Mouse (Mus musculus): ENCODE results near the gene Pram1.
"Not testable (repeated sequence)": the region's sequence is repeated elsewhere in the genome, so short reads cannot be mapped to it uniquely, and the experiment has no call there.

The Pram1 gene

DNA sequence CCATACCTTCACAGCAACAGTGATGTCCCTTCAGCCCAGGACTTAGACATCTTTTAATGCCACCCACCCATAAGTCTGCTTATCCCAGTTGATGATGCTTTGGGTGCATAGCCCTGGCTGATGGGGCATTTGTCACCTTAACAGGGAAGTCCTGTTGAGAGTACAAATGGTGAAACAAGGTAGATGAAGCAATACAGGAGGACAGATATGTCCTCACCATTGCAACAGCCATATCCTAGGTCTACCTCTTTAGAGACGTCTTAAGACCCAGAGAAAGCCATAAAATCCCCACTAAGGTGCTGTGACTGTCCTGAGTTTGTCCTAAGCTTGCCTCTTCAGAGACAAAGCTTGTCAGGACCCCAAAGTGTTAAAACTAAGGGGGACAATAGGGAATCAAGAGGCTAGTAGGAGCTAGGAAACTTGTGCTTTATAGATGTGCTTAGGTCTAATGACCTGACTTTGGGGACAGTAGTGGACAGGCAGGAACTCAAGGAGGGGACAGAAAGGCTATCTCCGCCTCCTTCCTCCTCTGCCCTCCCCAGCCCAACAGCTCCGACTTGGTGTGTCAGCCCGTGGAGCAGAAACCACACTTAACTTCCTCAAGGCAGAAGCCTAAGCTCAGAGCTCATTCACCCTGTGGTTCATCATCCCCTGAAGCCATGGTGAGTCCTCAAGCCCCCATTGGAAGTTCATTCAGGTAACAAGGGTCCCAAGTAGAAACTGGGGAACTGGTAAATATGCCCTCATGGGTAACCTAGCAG is at the start of gene Pram1:
Pram1 (plus strand) TSS at position 541 of the 761 bp plus-strand sequence.
- DNase-seq (ENCODE audit: low spot score in 2 of 2), result no peak

DNA sequence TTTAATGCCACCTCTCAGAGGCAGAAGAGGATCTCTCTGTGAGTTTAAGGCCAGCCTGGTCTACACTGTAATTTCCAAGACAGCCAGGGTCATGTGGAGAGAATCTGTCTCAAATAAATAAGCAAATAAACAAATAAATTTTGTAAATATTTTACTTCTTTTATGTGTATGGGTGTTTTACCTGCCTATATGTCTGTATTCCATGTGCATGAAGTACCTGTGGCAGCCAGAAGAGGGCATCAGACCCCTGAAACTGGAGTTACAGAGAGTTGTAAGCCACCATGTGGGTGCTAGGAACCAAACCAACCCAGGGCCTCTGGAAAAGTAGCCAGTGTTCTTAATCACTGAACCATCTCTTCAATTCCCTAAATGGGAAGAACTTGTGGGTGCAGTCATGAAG is 40.6 kb upstream of the Pram1 start:
- no peak for DNase-seq (ENCODE audit: low spot score in 2 of 2)

DNA sequence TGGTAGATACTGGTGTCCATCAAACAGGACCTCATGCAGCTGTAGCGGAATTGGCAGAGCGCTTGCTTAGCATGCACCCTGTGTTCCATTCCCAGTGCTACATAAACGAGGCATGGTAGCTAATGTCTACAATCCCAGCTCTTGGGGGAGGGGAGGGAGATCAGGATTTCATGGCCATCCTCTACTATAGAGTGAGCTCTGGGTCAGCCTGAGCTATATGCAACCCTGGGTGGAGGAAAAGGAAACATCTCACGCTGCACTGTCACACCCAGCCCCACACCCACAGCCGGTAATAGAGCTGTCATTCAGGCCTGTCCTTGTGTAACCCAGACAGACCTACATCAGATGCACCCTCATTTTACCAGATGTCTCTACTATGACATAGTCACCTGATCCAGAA is 39.4 kb upstream of the Pram1 start:
- no peak for DNase-seq (ENCODE audit: low spot score in 2 of 2)

DNA sequence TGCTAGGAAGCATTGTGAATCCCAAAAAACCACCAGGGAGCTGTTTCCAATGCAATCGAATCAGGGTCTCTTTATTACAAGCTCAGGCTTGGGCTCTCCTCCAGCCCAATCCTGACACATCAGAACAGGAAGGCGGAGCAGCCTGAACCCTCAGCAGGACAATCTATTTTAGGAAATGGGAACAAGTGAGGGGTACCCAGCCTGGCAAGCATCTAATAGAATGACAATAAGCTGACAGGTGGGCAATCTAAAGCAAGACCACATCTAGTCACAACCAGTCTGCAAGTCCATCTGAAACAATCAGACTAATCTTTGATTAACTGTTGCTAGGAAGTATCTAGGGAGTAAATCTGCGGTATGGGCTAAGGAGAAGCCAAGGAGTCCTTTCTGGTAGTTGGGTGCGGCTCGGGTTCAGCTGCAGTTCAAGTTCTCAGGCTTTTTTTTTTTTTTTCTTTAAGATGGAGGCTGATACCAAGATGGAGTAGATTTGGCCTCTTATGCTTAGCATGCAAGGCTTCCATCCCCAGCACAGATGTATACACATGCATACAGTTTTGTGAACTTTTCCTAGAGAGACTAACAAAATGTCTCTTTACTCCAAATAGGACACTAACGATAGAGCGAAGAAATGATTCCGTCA is 37.9 kb upstream of the Pram1 start:
- DNase-seq (ENCODE audit: low spot score in 2 of 2), result no peak

DNA sequence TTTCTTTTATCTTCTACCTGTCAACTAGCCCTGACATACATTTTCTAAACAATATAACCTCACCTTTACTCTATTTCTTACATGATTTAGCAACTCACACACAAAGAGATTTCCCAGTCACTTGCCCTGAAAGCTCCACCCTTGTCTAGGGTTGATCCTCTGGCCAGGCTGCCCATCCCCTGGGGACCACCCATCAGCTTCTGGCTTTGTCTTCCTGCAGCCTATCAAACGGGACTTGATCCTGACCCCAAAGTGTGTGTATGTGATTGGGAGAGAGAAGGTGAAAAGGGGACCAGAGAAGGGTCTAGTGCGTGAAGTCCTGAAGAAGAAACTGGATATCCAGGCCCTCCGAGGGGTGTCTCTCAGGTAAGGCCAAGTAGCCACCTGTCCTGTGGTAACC is 37.0 kb upstream of the Pram1 start:
- DNase-seq (ENCODE audit: low spot score in 2 of 2), result no peak

DNA sequence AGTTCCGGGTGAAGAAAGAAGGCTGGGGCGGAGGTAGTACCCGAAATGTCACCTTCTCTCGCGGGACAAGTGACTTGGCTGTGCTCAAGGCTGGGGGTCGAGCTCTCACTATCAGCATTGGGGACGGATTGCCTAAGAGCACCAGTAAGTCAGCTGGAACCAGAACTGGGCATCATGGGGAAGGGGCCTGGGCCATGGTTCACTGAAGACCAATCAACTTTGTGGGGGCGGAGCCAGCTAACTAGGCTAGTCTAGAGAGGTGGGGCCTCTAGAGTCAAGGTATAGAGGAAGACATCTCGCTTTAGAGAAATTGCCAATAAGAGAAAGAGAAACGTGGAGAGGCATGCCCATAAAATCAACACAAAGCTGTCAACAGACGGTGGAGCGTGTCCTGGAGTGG is 35.9 kb upstream of the Pram1 start:
- DNase-seq (ENCODE audit: low spot score in 2 of 2), result no peak

DNA sequence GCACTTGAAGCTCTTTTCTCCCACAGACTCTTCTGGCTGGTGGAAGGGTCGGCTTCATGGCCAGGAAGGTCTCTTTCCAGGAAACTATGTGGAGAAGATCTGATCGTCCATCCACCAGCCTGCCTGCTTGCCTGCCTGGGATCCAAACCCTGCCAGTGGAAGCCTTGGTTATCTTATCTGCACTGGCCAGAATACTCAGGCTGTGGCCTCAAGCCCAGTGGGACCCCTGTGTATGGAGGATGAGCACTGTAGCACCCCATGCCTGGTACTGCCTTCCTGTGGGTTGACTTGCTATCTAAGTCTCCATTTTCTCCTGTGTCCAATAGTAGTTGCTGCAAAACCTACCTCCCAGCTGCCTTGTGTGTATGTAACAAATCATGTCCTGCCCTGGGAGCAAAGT is 30.6 kb upstream of the Pram1 start:
- DNase-seq (ENCODE audit: low spot score in 2 of 2), result no peak

DNA sequence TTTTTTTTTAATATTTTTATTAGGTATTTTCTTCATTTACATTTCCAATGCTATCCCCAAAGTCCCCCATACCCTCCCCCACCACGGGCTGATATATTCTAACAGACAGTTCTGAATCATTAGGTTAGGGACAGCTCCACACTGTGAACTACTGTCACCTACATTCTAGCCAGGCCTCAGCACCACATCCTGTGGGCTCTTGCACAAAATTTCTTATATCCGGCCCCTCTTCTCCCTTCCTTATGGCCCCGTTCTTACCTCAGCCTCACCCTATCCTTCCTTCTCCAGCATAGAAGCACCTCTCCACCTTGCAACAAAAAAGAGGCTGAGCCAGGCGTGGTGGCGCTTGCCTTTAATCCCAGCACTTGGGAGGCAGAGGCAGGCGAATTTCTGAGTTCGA is 27.3 kb upstream of the Pram1 start:
- DNase-seq (ENCODE audit: low spot score in 2 of 2), result no peak

DNA sequence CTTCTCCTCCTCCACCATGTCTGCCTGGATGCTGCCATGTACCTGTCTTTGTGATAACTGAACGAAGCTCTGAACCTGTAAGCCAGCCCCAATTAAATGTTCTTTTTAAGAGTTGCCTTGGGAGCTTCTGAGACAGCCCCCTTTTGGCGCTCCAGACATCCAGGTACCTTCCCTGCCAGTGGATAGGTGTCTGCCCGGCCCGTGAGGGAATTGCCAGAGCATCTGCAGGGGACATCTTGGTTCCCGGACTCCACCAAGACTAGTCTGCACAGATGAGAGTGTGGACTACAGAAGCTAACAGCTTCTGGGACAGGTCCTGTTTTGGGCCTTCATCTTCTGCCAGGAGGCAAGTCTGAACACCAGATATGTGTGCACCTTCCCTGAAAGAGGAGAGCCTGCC is 24.1 kb upstream of the Pram1 start:
- not testable (repeated sequence) for DNase-seq (ENCODE audit: low spot score in 2 of 2)

DNA sequence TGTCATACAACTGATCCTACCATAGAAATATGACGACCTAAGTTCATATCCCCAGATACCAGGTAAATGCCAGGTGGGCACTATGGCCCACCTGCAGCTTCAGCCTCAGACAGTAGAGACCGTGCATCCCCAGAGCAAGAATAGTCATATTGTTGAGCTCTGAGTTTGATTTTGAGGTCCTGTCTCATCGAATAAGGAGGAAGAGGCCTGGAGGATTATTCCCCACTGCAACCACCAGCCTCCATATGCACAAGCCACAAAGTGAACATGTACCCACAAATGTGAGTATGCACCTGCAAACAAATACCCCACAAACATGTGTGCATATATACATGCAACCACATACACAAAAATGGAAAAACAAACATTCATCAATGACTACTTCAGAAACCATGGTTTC is 10.6 kb upstream of the Pram1 start:
- DNase-seq (ENCODE audit: low spot score in 2 of 2), result no peak

DNA sequence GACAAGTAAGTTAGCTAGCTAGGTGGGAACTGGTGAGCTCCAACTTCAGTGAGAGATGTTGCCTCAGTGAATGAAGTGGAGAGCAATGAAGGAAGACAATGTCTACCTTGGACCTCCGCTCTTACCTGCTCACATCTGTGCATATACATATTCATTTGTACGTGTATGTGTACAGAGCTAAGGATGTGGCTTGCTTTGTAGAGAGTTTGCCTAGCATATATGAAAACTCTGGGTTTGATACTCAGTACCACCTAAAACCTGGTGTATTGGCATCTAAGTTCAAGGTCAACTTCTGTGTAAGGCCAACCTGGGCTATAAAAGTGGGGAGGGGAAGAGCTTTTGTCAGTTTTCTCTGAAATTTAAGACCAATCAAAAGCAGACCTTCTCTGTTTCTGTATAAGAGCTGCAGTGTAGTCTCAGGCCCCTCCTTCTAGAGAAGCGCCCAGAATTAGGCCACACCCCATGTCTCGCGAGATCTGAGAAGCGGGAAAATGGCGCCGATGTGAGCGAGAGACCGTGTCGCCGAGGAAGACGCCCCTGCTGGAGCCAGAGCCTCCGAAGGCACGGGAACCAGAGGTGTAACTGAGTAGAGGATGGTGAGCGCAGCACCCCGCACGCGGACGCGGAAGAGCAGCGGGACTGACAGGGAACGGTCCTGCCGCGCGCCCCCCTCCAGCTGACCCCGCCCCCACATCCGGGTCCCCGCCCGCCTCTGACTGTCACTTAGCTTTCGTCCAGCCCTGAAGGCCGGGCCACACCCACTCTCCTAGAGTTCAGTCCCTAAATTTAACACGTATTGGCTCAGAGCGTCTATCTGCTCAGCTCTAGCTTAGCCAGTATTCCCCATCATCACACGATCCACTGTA is 9.0 kb upstream of the Pram1 start, which contains the start of gene Zfp414:
Zfp414 (plus strand) TSS at position 470 of the 866 bp plus-strand sequence.
- peak; percentile 90 to 91 for DNase-seq (ENCODE audit: low spot score in 2 of 2)

DNA sequence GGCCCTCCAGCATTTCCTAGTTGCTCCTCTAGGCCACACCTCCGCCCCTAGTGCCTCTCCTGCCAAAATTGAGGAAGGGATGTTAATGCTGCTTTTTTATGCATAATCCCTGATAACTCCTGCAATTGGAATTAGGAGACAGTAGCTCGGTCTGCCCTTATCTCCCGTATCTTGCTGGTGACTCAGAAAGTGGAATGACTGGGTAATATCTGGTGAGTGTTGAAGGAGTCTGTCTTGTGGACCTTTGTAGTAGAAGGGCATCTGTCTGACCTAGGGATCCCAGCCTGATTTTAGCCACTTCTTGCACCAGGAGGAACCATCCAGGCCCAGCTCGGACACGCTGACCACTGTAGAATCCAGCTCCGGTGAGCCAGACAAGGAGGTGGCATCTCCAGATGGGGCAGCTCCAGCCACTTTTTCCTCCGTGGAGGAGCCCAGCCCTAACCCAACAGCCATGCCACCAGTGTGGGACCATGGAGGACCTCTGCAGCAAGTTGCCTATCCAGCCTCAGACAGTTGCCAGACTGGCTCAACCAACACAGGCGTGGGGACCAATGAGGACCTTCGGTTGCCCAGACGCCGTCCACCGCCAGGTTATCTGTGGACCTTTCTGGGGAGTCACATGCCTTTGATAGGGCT is 8.2 kb upstream of the Pram1 start:
- no peak for DNase-seq (ENCODE audit: low spot score in 2 of 2)

DNA sequence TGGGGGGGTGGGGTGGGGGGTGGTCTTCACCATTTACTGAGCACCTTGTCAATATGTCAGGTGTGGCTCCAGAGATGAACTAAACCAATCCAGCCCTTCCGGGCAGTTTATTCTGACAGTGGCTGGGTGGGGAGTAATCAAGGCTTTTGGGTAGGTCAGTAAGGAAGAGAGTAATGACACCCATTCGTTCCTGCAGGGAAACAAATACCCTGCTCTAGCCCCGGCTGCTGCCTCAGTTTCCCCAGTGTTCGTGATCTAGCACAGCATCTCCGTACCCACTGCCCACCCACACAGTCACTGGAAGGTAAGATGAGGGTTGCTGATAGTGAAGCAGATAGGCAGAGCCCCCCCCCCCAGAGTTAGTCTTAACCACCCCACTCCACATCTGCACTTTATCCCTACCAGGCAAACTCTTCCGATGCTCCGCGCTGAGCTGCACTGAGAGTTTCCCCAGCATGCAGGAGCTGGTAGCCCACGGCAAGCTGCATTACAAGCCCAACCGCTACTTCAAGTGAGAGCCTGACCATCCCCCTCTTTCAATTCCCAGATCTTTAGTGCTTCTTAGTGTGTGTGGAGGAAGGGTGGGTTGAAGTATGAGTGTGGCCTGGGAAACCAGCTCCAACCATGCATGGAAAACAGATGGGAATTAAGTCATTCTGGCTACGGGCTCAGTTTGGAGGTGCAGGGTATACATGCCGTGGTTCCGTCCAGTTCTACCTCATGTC is 7.5 kb upstream of the Pram1 start:
- DNase-seq (ENCODE audit: low spot score in 2 of 2), result no peak

DNA sequence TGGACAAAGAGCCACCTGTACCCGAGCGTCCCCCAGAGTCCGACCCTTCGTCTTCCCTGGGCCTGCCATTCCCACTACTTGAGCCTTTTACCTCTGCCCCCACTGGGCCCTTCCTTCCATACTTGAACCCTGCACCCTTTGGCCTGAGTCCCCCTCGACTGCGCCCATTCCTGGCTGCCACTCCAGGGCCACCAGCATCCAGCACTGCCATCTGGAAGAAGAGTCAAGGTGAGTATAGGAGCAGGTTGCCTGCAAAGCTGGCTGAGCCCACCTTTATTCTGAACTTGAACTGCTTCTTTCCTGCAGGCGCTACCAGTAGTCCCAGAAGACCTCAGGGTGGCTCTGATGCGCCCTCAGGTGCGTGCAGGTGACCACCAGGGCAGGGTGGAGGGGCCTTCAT is 6.6 kb upstream of the Pram1 start:
- no peak for DNase-seq (ENCODE audit: low spot score in 2 of 2)

DNA sequence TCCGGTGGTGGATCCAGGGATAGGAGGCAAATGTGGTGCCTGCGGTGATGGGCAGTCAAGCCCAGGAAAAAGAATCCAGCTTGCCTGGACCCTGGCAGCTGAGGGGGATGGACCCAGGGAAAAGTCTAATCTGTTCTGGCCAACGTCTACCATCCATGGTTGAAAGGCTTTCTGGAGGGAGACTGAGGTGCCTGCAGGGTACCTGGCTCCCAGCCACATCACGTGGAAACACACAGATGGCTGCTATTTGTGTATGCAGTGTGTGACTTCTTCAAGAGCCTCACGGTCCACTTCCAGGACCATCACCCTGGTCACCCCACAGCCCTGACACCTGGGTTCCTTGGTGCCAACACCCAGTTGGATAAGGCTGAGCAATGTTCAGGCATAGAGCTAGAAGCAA is 6.1 kb upstream of the Pram1 start:
- no peak for DNase-seq (ENCODE audit: low spot score in 2 of 2)

DNA sequence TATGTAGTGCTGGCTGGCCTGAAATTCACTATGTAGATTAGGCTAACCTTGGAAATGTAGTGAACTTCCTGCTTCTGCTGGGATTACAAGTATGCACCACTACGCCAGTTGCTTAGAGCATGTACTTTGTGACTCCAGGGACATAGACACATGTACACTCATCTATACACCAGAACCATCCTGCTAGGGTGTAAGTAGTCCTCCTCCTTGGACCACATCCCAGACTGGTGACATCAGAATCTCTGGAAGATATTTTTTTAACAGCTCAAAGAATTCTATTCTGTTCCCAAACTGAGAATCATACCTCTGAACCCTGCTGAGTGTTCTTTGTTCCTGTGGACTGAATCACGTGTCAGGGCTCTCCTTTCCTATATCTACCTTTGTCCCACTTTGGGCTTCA is 818 bp upstream of the Pram1 start:
- DNase-seq (ENCODE audit: low spot score in 2 of 2), result peak; percentile 39 to 77

DNA sequence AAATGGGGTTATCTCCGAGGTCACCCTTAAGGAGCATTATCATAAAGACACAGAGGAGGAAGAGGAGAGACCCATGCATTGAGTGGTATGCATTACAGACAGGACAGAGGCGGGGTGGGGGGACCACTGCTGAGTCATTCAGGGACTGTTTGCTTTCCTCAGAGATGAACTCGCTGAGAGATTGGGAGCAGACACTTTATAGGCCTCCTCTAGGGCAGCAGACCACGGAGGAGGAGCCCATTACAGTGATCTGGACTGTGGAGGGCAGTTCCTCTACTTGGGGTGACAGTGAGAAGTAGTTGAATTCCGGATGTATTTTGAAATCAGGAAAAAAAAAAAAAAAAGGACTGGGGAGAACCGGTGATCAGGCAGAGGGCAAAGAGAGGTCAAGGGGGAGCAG is 1.9 kb downstream of the Pram1 start:
- no peak for DNase-seq (ENCODE audit: low spot score in 2 of 2)

DNA sequence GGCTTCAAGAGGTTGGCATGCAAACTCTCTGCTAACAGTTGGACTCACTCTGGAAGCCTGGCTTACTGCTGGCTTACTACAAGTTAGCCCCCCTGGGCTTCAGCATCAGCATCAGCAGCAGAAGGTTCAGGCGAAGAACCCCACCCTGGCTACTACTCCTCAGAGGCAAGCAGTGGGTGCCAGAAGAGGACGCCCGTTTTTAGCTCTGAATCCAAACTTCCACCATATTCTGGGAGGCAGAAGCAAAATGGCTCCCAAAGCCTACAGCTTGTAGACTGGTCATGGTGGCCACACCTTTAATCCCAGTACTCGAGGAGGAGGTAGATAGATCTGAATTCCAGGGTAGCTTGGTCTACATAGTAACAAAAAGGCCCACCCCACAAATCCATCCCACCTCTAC is 6.2 kb downstream of the Pram1 start:
- DNase-seq (ENCODE audit: low spot score in 2 of 2), result no peak

DNA sequence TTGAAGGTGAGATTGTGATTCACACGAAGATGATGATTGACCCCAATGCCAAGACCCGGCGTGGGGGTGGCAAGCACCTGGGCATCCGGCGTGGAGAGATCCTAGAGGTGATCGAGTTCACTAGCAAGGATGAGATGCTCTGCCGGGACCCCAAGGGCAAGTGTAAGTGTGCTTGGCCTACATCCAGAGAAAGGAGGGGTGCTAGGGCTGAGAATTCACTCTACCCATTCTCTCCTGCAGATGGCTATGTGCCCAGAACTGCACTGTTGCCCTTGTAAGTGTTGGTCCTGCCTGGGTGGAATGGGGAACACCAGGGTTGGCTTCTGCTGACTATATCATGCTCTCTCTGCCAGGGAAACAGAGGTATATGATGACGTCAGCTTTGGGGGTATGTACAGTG is 7.2 kb downstream of the Pram1 start:
- no peak for DNase-seq (ENCODE audit: low spot score in 2 of 2)

DNA sequence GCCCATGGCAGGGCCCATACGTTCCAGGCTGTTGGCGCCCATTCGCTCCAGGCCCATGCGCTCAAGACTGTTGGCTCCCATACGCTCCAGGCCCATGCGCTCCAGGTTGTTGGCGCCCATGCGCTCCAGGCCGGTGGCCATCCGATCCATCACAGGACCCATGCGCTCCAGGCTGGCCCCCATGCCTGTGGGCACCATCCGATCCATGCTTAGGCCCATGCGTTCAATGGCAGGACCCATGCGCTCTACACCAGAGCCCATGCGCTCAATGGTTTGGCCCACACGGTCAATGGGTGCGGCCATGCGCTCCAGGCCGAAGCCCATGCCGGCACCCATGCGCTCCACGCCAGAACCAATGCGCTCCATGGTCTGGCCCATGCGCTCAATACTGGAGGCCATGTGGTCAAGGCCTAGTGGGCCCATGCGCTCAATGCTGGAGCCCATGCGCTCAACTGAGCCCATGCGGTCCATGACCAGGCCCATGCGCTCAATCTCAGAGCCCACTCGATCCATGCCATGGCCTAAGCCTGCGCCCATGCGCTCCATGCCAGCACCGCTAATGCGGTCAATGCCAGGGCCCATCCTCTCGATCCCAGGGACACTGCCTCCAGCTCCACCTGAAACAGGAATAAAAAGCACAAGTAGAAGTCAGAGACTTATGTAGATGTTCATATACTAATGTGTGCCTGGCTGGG is 12.1 kb downstream of the Pram1 start:
- DNase-seq (ENCODE audit: low spot score in 2 of 2), result no peak

DNA sequence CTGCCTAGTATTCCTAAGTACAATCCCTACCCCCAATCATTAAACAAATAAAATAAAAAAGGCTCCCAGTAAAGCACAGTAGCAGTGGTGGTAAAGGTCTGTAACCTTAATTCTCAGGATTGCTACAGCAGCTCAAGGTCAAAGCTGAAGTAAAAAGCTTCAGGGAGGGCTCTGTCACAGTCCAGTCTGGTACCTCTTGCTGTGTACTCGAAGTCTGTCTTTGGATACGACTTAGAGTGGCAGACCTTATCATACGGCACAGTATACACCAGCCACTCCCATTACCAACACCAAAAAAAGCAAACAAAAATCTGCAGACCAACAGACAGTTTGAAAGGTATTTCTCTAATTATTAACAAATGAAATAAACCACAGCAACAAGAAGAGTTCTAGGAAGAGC is 29.0 kb downstream of the Pram1 start:
- no peak for DNase-seq (ENCODE audit: low spot score in 2 of 2)
